11 mouse cellular contexts compared by ENCODE assay signal in genomic region chr3:87630899-87631298, GRCm38 (mm10). TPM values are rescaled to one million over a fixed set of nuclear protein-coding genes. Genes with fewer than 3 reads are reported as not detected.
A peak's percentile ranks its signal among the peaks of the same experiment; 100 is the strongest.
DNase-seq lines count a peak whose midpoint lies in the region; ATAC-seq lines count a peak whose summit lies in the region.
"Had no signal": no experiment of that assay in that cellular context is flagged by ENCODE, and none has a peak within 500 bp of the region (broad histone marks: within the 10 kb centered on the region; RNA-seq: fewer than 3 reads in every experiment).

No protein-coding gene starts in this region.

- H3K4me3 ChIP-seq in heart, embryonic 13.5 days: no peak overlapping the region
- no peak overlapping the region for H3K4me3 ChIP-seq in heart, embryonic 10.5 days
- H3K4me3 ChIP-seq in neural tube, embryonic 12.5 days: no peak overlapping the region
- no peak overlapping the region for H3K4me3 ChIP-seq in forebrain, embryonic 16.5 days (replicated peaks; ENCODE audit: low read length)
- no peak overlapping the region for H3K4me3 ChIP-seq in neural tube, embryonic 15.5 days (replicated peaks)

- no peak for DNase-seq in heart, embryonic 10.5 days (ENCODE audit: low spot score)
- DNase-seq in neural tube, embryonic 10.5 days (ENCODE audit: extremely low spot score, low spot score): no peak
- no peak for DNase-seq in spleen, adult 18-20 months
- no peak for DNase-seq in spleen, postnatal 10 days (ENCODE audit: low spot score in 2 of 2)

- H3K4me1 ChIP-seq in heart, embryonic 13.5 days: peaks cover 22% of the 10 kb centered on the region
- H3K4me1 ChIP-seq in heart, embryonic 10.5 days: peaks cover 9% of the 10 kb centered on the region; the same call in 1 of the 2 replicates
- peaks cover 8% of the 10 kb centered on the region; the same call in 1 of the 2 replicates for H3K4me1 ChIP-seq in neural tube, embryonic 12.5 days
- peaks cover 15% of the 10 kb centered on the region for H3K4me1 ChIP-seq in forebrain, embryonic 16.5 days (replicated peaks; ENCODE audit: control insufficient read depth, insufficient read depth, low read length)
- H3K4me1 ChIP-seq in neural tube, embryonic 15.5 days: peaks cover 16% of the 10 kb centered on the region

- no peak for ATAC-seq in heart, embryonic 13.5 days (ENCODE audit: extremely low read depth, insufficient number of reproducible peaks, low FRiP score, low TSS enrichment)
- no peak for ATAC-seq in neural tube, embryonic 12.5 days (ENCODE audit: low FRiP score, low read depth)
- peak; percentile 84 for ATAC-seq in forebrain, embryonic 16.5 days
- no peak for ATAC-seq in neural tube, embryonic 15.5 days (ENCODE audit: low FRiP score)
- ATAC-seq: CD4-positive, CD25-positive, alpha-beta regulatory T cell, adult 4 months; intestine, postnatal 0 days had no signal

- no peaks in the 10 kb centered on the region for H3K9me3 ChIP-seq in heart, embryonic 13.5 days
- no peaks in the 10 kb centered on the region for H3K9me3 ChIP-seq in heart, embryonic 10.5 days
- no peaks in the 10 kb centered on the region for H3K9me3 ChIP-seq in neural tube, embryonic 12.5 days
- H3K9me3 ChIP-seq in forebrain, embryonic 16.5 days (ENCODE audit: control insufficient read depth, low read length): no peaks in the 10 kb centered on the region
- no peaks in the 10 kb centered on the region for H3K9me3 ChIP-seq in neural tube, embryonic 15.5 days (replicated peaks)

- no peaks in the 10 kb centered on the region for H3K27me3 ChIP-seq in heart, embryonic 13.5 days (replicated peaks)
- no peaks in the 10 kb centered on the region for H3K27me3 ChIP-seq in heart, embryonic 10.5 days (ENCODE audit: insufficient read depth, poor library complexity, severe bottlenecking)
- no peaks in the 10 kb centered on the region for H3K27me3 ChIP-seq in neural tube, embryonic 12.5 days (replicated peaks)
- no peaks in the 10 kb centered on the region for H3K27me3 ChIP-seq in forebrain, embryonic 16.5 days (replicated peaks; ENCODE audit: control insufficient read depth, insufficient read depth, low read length)
- H3K27me3 ChIP-seq in neural tube, embryonic 15.5 days (replicated peaks): no peaks in the 10 kb centered on the region

- H3K27ac ChIP-seq in heart, embryonic 13.5 days (replicated peaks): peak overlapping the region; percentile 50; the same call in 1 of the 2 replicates
- H3K27ac ChIP-seq in heart, embryonic 10.5 days: no peak overlapping the region
- H3K27ac ChIP-seq in neural tube, embryonic 12.5 days: no peak overlapping the region
- peak overlapping the region; percentile 21; the same call in 1 of the 2 replicates for H3K27ac ChIP-seq in forebrain, embryonic 16.5 days (ENCODE audit: low read length)
- H3K27ac ChIP-seq in neural tube, embryonic 15.5 days (replicated peaks): no peak overlapping the region
- H3K27ac ChIP-seq: liver, embryonic 14.5 days had no signal

- H3K36me3 ChIP-seq in heart, embryonic 13.5 days: no peaks in the 10 kb centered on the region
- H3K36me3 ChIP-seq in heart, embryonic 10.5 days: 0 out of 2 replicates have a peak, but pooled peaks cover 3% of the 10 kb centered on the region
- no peaks in the 10 kb centered on the region for H3K36me3 ChIP-seq in neural tube, embryonic 12.5 days
- no peaks in the 10 kb centered on the region for H3K36me3 ChIP-seq in forebrain, embryonic 16.5 days (ENCODE audit: control insufficient read depth, insufficient read depth)
- no peaks in the 10 kb centered on the region for H3K36me3 ChIP-seq in neural tube, embryonic 15.5 days

- H3K9ac ChIP-seq in heart, embryonic 13.5 days: peak overlapping the region; percentile 44; the same call in 1 of the 2 replicates
- H3K9ac ChIP-seq in neural tube, embryonic 12.5 days: peak overlapping the region; percentile 17; the same call in 1 of the 2 replicates
- no peak overlapping the region for H3K9ac ChIP-seq in forebrain, embryonic 16.5 days (replicated peaks; ENCODE audit: low read depth, low read length)
- 0 out of 2 replicates have a peak overlapping the region, but pooled peaks have one; percentile 10 for H3K9ac ChIP-seq in neural tube, embryonic 15.5 days (replicated peaks)
- H3K9ac ChIP-seq: liver, embryonic 14.5 days had no signal

- H3K4me2 ChIP-seq in heart, embryonic 13.5 days: peak overlapping the region; percentile 25; the same call in 1 of the 2 replicates
- H3K4me2 ChIP-seq in neural tube, embryonic 12.5 days (replicated peaks): no peak overlapping the region
- H3K4me2 ChIP-seq in forebrain, embryonic 16.5 days (ENCODE audit: low read length): no peak overlapping the region
- H3K4me2 ChIP-seq in neural tube, embryonic 15.5 days: no peak overlapping the region

- WGBS in heart, embryonic 13.5 days: 62% methylated on average over 9 of the region's 9 CpGs
- WGBS in heart, embryonic 10.5 days: 87% methylated on average over 9 of the region's 9 CpGs
- 90% methylated on average over 9 of the region's 9 CpGs for WGBS in neural tube, embryonic 12.5 days
- WGBS in forebrain, embryonic 16.5 days: 68% methylated on average over 9 of the region's 9 CpGs
- 76% methylated on average over 9 of the region's 9 CpGs for WGBS in neural tube, embryonic 15.5 days

RNA-seq across cellular contexts. Expression of gene Arhgef11, which starts 13.5 kb away (rescaled TPM):
- 7.7 and 8.3 TPM in 2 replicates for polyA plus RNA-seq in heart, embryonic 13.5 days (2015; fragmentation: Nextera tagmentation; extraction: Ambion mirVana)
- polyA plus RNA-seq in heart, embryonic 10.5 days (2016; fragmentation: Nextera tagmentation; extraction: Ambion mirVana): 11.5 and 11.7 TPM in 2 replicates
- polyA plus RNA-seq in neural tube, embryonic 12.5 days (2016; fragmentation: Nextera tagmentation; extraction: Ambion mirVana): 23.6 and 27.1 TPM in 2 replicates
- polyA plus RNA-seq in forebrain, embryonic 16.5 days (2015; fragmentation: Nextera tagmentation; extraction: Ambion mirVana): 23.0 and 27.4 TPM in 2 replicates
- polyA plus RNA-seq in neural tube, embryonic 15.5 days (2015; fragmentation: Nextera tagmentation; extraction: Ambion mirVana): 19.5 and 19.6 TPM in 2 replicates

Comparison
In these comparisons a context has a peak if more than half of its experiments do, and no peak if none do; other contexts are left out.
1. H3K27ac ChIP-seq: peak in heart, embryonic 13.5 days (single experiment) and forebrain, embryonic 16.5 days (single experiment); none in heart, embryonic 10.5 days (single experiment), neural tube, embryonic 12.5 days (single experiment) and neural tube, embryonic 15.5 days (single experiment).